Mouse (Mus musculus) embryo, embryonic 9.5 days (tissue): ENCODE results near the gene Upk1a.
A peak's percentile ranks its signal among the peaks of the same experiment; 100 is the strongest.

Source experiments
- DNase-seq: peaks from one replicate; pipeline ENCODE4 v3.0.0-alpha.2; 2017; ENCODE audit errors: extremely low spot score

Gene Upk1a

GRCm38 (mm10) chr7:30612654-30613402 is at the start of gene Upk1a:
Gene Upk1a, minus strand, starts transcription at chr7:30612847.
- no peak for DNase-seq

GRCm38 (mm10) chr7:30649591-30650540 is 37.2 kb upstream of the Upk1a start, which contains the start of gene Rbm42:
Gene Rbm42, minus strand, starts transcription at chr7:30650317.
- peak; percentile 95 for DNase-seq

- DNase-seq, result no peak
Observed at GRCm38 (mm10) chr7:30639083-30639482, 26.4 kb upstream of the Upk1a start.

GRCm38 (mm10) chr7:30636395-30636794 is 23.7 kb upstream of the Upk1a start:
- DNase-seq, result no peak

- no peak for DNase-seq
Observed at GRCm38 (mm10) chr7:30635752-30636151, 23.1 kb upstream of the Upk1a start, which contains the start of gene Etv2. Gene Etv2, minus strand, starts transcription at chr7:30635852.

- DNase-seq, result peak; percentile 84
Observed at GRCm38 (mm10) chr7:30634621-30635020, 22.0 kb upstream of the Upk1a start.

GRCm38 (mm10) chr7:30633762-30634412 is 21.2 kb upstream of the Upk1a start:
- DNase-seq, result no peak

- no peak for DNase-seq
Observed at GRCm38 (mm10) chr7:30629013-30629412, 16.4 kb upstream of the Upk1a start.

GRCm38 (mm10) chr7:30626647-30627046 is 14.0 kb upstream of the Upk1a start:
- DNase-seq, result no peak

GRCm38 (mm10) chr7:30625530-30626384 is 13.1 kb upstream of the Upk1a start, which contains the start of gene Cox6b1:
Gene Cox6b1, minus strand, starts transcription at chr7:30626151.
- peak; percentile 88 for DNase-seq

- no peak for DNase-seq
Observed at GRCm38 (mm10) chr7:30619202-30619601, 6.6 kb upstream of the Upk1a start.

GRCm38 (mm10) chr7:30618658-30619057 is 6.0 kb upstream of the Upk1a start:
- no peak for DNase-seq

- no peak for DNase-seq
Observed at GRCm38 (mm10) chr7:30615049-30615760, 2.6 kb upstream of the Upk1a start.

- no peak for DNase-seq
Observed at GRCm38 (mm10) chr7:30614454-30614853, 1.8 kb upstream of the Upk1a start.

GRCm38 (mm10) chr7:30613529-30614112 is 974 bp upstream of the Upk1a start:
- DNase-seq, result peak; percentile 59

GRCm38 (mm10) chr7:30610043-30610442 is 2.6 kb downstream of the Upk1a start:
- no peak for DNase-seq

GRCm38 (mm10) chr7:30608476-30608875 is 4.2 kb downstream of the Upk1a start:
- no peak for DNase-seq

- DNase-seq, result peak; percentile 61
Observed at GRCm38 (mm10) chr7:30607706-30608309, 4.8 kb downstream of the Upk1a start.

- no peak for DNase-seq
Observed at GRCm38 (mm10) chr7:30604944-30605343, 7.7 kb downstream of the Upk1a start.
